Mouse (Mus musculus): ENCODE measurements around the gene Alkbh7.

Alkbh7 gene

DNA sequence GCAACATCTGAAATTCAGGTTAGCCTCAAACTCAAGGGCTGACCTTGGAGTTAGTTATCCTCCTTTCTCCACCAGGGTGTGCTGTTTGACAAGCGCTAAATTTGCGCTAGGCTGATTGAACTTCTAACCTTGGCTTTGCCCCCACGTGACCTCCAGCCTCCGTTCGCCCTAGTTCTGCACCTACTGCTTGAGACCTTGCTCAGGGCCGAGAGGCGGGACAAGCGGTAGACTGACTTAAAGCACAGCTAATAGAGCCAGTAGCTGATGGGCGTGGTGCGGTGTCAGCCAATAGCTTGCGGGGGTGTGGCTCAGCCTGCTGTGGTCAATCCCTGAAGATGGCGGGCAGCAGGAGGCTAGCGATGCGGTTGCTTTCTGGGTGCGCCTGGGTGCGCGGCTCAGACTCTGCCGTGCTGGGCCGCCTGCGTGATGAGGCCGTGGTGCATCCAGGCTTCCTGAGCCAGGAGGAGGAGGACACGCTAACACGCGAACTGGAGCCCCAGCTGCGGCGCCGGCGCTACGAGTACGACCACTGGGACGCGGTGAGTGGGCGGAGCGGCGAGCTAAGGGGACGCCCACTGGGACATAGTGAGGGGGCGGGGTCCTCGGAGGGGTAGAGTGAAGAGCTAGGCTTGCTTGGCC lies at the start of gene Alkbh7:
TSS of gene Alkbh7 (plus strand) at position 311 of the 639 bp plus-strand sequence.
- peak; percentile 97 for DNase-seq (ENCODE audit: low read depth, low spot score)

DNA sequence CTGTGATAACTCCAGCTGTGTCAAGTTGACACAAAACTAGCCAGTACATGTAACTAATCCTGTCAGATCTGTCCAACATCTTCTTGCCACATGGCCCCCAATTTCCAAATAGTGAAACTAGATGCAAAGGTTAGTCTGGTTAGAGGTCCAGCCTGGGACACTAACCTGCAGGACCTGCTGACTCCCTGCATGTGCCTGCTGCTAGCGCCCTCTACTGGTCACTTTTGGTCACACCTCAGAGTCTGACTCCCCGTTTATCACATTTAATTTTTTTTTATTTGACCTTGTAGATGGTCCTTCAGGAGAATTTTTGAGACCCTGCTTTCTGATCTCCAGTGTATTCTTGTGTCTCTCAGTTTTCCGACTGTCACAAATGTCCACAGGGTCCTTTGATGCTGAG lies 46.2 kb upstream of the Alkbh7 start:
- peak; percentile 48 for DNase-seq (ENCODE audit: low read depth, low spot score)

DNA sequence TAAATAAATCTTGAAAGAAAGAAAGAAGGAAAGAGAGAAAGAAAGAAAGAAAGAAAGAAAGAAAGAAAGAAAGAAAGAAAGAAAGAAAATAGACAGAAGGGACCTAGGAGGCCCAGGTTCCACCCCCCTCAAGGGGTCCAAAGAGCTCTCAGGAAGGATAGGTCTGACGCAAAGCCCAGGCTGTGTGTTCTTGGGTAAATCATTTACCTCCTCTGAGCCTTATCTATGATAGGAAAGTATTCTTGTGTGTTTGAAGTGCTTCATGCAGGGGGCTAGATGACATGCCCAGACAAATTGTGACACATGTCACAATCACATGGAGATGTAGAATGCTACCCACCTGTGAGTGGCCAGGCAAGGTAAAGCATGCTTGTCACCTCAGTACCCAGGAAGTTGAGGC lies 44.5 kb upstream of the Alkbh7 start:
- no peak for DNase-seq (ENCODE audit: low read depth, low spot score)

DNA sequence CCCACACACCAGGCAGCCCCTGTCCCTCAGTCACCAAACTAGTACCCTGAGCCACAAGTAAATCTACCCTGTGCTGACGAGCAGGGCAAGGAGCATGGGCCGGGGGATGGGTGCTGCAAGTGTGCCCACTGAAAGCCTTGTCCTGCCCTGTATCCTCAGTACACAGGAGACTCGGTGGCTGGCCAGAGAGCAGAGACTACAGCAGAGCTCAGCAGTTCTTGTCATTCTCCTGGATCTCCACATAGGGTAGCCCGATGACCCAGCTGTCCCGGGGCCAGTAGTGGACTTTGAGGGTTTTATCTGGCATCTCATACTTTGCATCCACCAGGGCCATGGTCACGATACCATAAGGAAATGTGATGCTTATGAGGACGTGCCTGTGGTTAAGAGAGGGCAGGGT lies 42.3 kb upstream of the Alkbh7 start:
- DNase-seq (ENCODE audit: low read depth, low spot score), result no peak

DNA sequence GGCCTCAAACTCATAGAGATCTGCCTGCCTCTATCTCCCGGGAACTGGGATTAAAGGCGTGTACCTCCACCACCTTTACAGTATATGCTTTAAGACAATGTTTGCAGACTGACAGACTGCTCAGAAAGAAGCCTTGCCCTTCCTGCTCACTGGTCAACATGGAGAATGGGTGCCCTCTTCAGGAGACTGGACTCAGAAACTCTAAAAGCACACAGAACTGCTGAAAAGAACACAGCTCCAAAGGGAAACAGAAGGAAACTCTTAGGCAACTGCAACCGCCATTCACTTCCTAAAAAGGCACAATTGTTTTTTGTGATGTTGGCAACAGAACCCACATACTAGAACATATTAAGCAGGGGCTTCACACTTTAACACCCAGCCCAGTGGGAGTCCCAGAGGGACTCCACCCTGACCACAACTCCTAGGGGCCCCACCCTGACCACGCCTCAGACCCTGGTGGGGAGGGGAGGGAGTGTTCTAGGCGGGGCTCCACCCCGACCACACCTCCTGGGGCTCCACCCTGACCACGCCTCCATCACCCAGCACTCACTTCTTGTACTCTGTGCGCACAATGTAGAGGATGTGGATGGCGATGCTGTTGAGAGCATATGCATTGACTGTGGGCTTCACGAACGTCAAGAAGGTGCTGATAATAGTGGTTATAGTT lies 39.2 kb upstream of the Alkbh7 start:
- peak; percentile 46 for DNase-seq (ENCODE audit: low read depth, low spot score)

- DNase-seq (ENCODE audit: low read depth, low spot score), result no peak
Observed at GRCm38 (mm10) chr17:56958667-56959066, 38.5 kb upstream of the Alkbh7 start.

GRCm38 (mm10) chr17:56961880-56962279 lies 35.3 kb upstream of the Alkbh7 start:
- no peak for DNase-seq (ENCODE audit: low read depth, low spot score)

DNA sequence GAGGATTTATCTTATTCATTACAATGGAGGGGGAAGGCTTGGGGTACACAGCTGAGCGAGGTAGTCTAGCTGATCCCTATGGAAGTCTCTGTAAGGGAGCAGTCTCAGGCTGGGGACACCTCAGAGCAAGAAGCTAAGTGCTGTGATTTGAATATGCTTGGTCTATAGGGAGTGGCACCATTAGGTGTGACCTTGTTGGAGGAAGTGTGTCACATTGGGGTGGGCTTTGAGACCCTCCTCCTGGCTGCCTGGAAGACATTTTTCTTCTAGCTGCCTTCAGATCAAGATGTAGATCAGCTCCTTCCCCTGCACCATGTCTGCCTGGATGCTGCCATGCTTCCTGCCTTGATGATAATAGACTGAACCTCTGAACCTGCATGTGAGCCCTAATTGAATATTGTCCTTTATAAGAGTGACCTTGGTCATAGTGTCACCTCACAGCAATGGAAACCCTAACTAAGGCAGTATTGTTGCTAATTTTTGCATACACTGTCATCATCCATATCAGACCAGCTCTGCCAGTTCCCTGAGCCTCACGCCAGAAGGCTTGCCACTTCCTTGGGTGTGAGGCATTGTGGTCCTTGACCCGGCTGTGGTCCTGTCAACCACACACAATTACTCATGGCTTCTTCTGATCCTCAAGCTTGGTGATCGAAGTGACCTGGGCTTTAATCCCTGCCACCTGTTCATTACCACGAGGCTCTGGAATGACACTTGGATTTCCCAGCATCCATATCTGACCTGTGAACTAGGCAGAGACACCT lies 34.3 kb upstream of the Alkbh7 start:
- no peak for DNase-seq (ENCODE audit: low read depth, low spot score)

GRCm38 (mm10) chr17:56963646-56964045 lies 33.5 kb upstream of the Alkbh7 start:
- DNase-seq (ENCODE audit: low read depth, low spot score), result no peak

DNA sequence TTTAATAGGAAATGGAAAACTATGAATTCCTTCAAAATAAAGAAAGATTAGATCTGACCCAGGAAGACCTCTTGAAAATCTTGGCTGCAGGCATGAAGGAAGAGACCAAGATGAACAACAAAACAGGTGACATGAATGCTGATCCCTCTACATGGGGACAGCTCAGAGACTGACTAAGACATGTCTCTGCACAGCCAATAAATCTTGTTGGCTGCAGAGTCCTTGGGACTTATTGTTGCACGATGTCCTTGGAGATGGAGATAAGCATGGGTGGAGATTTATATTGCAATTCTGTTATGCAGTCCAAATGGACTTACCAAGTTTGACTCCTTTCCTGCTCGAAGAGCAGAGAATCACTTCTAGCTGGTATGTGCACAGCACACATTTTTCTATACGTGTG lies 27.8 kb upstream of the Alkbh7 start:
- no peak for DNase-seq (ENCODE audit: low read depth, low spot score)

DNA sequence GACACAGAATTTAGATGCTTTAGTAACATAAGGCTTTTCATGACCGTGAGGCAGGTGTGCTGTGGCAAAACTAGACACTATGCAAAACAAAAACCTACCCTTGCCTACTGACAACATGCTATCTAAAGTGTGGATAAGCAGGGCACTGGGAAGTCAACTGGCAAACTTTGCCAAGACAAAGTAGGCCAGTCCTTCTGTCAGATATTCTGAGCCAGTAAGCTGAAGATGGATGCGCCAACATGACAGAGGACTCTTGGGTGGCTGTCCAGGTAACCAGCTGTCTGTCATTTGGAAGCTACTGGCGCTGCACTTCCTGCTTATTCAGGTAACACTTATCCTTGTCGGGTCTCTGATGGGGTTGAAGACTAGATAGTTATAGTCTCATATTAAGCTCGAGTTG lies 27.1 kb upstream of the Alkbh7 start:
- DNase-seq (ENCODE audit: low read depth, low spot score), result no peak

DNA sequence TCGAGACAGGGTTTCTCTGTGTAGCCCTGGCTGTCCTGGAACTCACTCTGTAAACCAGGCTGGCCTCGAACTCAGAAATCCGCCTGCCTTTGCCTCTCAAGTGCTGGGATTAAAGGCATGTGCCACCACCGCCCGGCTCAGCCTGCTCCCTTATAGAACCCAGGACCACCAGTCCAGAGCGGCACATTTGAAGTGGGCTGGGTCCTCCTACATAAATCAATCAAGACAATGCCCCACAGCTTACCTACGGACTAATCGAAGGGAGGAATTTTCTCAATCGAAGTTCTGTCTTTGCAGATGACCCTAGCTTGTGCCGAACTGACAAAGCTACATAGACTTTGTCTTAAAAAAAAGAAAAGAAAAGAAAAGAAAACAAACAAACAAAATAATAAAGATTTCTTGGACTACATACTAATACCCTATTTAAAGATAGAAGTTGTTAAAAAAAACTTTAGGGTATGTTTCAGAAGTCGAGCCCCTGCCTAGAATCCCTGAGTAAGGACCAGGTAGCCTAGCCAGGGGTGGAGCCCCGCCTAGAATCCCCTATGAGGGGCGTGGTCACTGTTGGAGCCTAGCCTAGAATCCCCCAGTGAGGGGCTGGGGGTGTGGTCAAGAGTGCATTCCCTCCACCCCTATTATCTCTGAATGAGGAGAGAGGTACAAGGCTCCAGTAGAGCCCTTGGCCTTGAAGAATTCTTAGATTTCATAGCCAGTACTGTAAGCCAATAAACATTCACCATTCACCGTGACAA lies 23.0 kb upstream of the Alkbh7 start:
- no peak for DNase-seq (ENCODE audit: low read depth, low spot score)

- no peak for DNase-seq (ENCODE audit: low read depth, low spot score)
Observed at GRCm38 (mm10) chr17:56974708-56975240, 22.4 kb upstream of the Alkbh7 start.

GRCm38 (mm10) chr17:56975391-56975790 lies 21.7 kb upstream of the Alkbh7 start:
- DNase-seq (ENCODE audit: low read depth, low spot score), result no peak

GRCm38 (mm10) chr17:56976531-56977390 lies 20.4 kb upstream of the Alkbh7 start:
- no peak for DNase-seq (ENCODE audit: low read depth, low spot score)

DNA sequence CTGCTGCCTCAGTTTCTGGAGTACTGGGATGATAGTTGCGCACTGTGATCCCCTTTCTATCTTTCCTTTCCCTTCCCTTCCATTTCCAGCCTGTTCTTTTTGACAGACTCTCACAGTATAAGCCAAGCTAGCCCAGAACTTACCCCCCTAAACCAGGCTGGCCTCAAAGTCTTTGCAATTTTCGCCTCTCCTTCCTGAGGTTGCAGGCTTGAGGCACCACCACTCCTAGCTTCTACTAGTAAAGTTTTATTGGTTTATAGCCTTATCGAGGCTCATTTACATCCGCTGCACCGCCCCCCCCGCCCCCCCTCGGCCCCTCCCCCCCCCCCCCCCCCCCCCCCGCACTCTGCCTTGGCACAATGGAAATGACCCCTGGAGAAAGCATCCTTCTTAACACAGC lies 17.6 kb upstream of the Alkbh7 start:
- no peak for DNase-seq (ENCODE audit: low read depth, low spot score)

- DNase-seq (ENCODE audit: low read depth, low spot score), result no peak
Observed at GRCm38 (mm10) chr17:56981049-56981448, 16.1 kb upstream of the Alkbh7 start.

DNA sequence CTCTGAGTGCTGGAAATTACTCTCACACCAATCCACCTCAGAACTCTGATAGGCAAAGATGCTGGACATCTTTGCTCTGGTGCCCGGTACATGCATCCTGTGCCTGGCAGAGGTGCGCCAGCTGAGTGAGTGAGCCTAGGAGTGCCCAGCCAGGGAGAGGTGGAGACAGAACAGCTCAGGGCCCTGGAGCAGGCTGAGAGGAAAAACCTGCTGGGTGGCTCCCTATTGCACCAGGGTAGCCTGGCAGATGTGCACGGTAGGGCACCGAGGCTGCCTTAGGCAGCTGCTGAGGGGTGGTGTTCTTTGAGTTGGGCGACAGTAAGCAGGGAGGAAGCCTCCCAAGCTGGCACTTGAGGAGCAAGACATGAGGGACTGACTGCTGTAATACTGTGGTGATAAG lies 15.1 kb upstream of the Alkbh7 start, which contains the start of gene Acer1:
TSS of gene Acer1 (minus strand) at position 114 of the 400 bp plus-strand sequence.
- no peak for DNase-seq (ENCODE audit: low read depth, low spot score)

DNA sequence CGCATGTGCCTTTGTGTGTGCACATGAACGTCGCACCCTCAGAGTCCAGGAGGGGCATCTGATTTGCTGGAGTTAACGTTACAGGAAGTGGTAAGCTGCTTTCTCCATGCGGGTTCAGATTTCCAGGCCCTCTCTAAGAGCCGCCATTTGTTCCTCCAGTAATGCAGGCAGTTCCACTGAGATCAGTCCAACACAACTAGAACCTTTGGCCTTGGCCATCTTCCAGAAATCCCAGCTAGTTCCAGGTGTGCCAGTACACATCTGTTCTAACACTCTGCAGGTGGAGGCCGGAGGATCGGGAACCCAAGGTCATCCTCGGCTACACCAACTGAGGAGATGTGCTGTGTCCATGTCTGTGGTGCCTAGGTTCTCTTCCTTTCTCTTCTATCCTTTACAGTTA lies 12.3 kb upstream of the Alkbh7 start:
- DNase-seq (ENCODE audit: low read depth, low spot score), result no peak

GRCm38 (mm10) chr17:56985656-56986055 lies 11.5 kb upstream of the Alkbh7 start:
- no peak for DNase-seq (ENCODE audit: low read depth, low spot score)
